Mouse (Mus musculus): ENCODE data around the gene 4922502D21Rik. TPM values are rescaled to one million over a fixed set of nuclear protein-coding genes. Genes with fewer than 3 reads are reported as not detected.

The 4922502D21Rik gene
- polyA plus RNA-seq, 1 experiment from 2014 or later, result not detected

DNA sequence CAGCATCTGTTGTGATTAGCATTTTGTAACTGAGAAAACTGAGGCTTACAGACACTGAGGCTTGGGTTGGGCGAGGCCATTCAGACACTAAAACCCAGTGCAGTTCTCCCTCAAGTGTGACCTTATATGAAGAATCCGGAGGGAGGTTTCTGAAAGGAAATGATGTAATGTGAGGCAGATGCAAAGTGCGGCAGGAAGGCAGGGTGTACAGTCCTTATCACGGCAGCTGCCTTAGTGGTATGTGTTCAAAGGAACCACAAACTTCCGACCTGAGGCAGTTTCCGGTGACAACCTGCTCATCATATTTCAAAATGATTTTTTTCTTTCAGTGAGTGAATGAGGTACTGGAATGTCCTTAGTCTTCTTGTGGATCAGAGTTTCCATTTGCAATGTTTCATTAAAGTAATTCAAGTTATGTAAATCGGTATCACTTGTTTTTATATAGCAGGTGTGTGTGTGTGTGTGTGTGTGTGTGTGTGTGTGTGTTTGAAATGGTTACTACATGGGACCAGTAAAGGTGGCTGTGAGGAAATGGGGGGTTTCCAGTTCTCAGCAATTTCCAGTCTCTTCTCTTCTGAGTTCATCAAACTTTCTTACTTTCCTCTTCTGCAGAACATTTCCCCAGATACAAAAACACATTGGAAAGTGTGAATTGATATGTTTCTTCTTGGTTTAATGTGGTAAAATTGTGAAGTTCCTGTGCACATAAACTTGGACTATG lies 47.1 kb downstream of the 4922502D21Rik start:
- Histone ChIP-seq H3K27me3 (no peaks in the 10 kb centered on the region), H3K27ac (replicated peaks) (no peak overlapping the region), H3K4me2 (no peak overlapping the region), H3K36me3 (no peaks in the 10 kb centered on the region), H3K4me3 (no peak overlapping the region), H3K4me1 (replicated peaks) (no peaks in the 10 kb centered on the region), H3K9me3 (no peaks in the 10 kb centered on the region), H3K9ac (no peak overlapping the region)
- 88% methylated on average over 7 of the region's 7 CpGs for WGBS
- no peak for ATAC-seq (ENCODE audit: low FRiP score, low read depth)

DNA sequence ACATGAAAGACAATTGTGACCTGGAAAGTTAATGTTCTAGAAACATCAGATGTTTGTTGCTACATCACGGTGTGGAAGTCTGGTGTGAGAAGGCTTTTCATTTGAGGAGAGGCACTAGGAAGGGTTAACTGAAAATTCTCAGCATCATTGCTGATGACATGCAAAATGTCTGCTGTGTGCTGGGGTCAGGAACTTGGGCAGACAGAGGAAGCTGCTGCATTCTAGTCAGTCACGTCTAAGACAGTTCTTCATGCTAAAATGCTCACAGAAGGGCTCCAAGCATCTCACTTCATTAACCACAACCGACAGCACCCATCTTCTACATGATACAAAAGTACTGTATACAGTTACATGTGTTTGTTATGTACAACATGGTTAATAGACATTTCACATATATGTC lies 48.3 kb downstream of the 4922502D21Rik start:
- H3K9me3 ChIP-seq, result no peaks in the 10 kb centered on the region
- H3K27me3 ChIP-seq, result no peaks in the 10 kb centered on the region
- 72% methylated on average over 3 of the region's 3 CpGs for WGBS
- no peak overlapping the region for H3K4me2 ChIP-seq
- H3K36me3 ChIP-seq, result no peaks in the 10 kb centered on the region
- no peaks in the 10 kb centered on the region for H3K4me1 ChIP-seq (replicated peaks)
- H3K4me3 ChIP-seq, result no peak overlapping the region
- H3K9ac ChIP-seq, result no peak overlapping the region
- H3K27ac ChIP-seq (replicated peaks), result no peak overlapping the region
- no peak for ATAC-seq (ENCODE audit: low FRiP score, low read depth)

DNA sequence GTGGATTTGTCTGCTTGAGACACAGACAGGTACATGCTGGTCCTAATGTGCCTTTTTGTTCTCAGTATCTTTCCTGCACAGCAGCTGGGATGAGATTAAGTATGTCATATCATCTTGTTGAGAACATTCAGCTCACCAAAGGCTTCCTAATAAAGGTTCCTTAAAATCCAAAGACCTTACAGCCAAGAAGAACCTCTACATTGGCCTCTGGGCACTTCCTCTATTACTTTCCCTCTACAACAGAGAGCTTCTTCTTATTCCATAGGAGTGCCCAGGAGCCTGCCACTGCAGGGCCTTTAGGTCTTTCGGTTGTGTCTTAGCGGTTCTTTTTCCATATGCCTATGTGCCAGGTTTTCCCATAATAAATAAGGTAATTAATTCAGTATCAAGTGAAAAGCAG lies 55.1 kb downstream of the 4922502D21Rik start:
- Histone ChIP-seq H3K27ac (replicated peaks) (no peak overlapping the region), H3K36me3 (no peaks in the 10 kb centered on the region), H3K4me2 (no peak overlapping the region), H3K4me3 (no peak overlapping the region), H3K9ac (no peak overlapping the region), H3K27me3 (no peaks in the 10 kb centered on the region), H3K9me3 (no peaks in the 10 kb centered on the region), H3K4me1 (replicated peaks) (no peaks in the 10 kb centered on the region)
- 94% methylated on average over 2 of the region's 2 CpGs for WGBS
- ATAC-seq (ENCODE audit: low FRiP score, low read depth), result no peak

GRCm38 (mm10) chr6:129275624-129276203 lies 55.9 kb downstream of the 4922502D21Rik start:
- Histone ChIP-seq H3K4me1 (replicated peaks) (no peaks in the 10 kb centered on the region), H3K27ac (replicated peaks) (no peak overlapping the region), H3K27me3 (no peaks in the 10 kb centered on the region), H3K9me3 (no peaks in the 10 kb centered on the region), H3K4me3 (no peak overlapping the region), H3K4me2 (no peak overlapping the region), H3K9ac (no peak overlapping the region), H3K36me3 (no peaks in the 10 kb centered on the region)
- no peak for ATAC-seq (ENCODE audit: low FRiP score, low read depth)
- 74% methylated on average over 3 of the region's 3 CpGs for WGBS

GRCm38 (mm10) chr6:129275220-129275619 lies 56.4 kb downstream of the 4922502D21Rik start, which contains the start of gene Cd69:
Cd69 (minus strand) TSS chr6:129275436.
- Histone ChIP-seq H3K4me2 (no peak within 1 kb of the TSS), H3K36me3 (no peaks in the 10 kb centered on the region), H3K27me3 (no peaks in the 10 kb centered on the region), H3K9ac (no peak within 1 kb of the TSS), H3K27ac (replicated peaks) (no peak within 1 kb of the TSS), H3K9me3 (no peaks in the 10 kb centered on the region), H3K4me1 (replicated peaks) (no peaks in the 10 kb centered on the region), H3K4me3 (no peak within 1 kb of the TSS)
- ATAC-seq (ENCODE audit: low FRiP score, low read depth), result no peak
- 81% methylated on average over 9 of the region's 9 CpGs for WGBS

DNA sequence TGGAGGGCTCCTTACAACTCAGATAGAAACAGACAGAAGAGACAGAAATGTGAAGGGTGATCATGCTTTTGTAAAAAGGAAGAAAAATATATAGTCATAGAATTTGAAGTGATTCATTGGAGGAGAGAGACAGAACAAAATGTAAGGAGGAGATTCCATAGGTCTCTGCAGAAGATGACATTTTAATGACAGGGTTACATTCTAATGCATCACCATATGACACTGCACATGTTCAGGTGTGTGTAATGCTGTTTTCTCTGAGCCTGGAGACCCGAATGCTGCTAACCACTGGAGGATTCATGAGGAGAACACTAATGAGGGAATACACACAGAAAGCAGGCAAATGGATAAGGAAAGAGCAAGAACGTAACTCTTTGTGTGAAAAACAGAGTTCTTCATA lies 57.1 kb downstream of the 4922502D21Rik start:
- Histone ChIP-seq H3K9ac (no peak overlapping the region), H3K4me2 (no peak overlapping the region)

GRCm38 (mm10) chr6:129273662-129274061 lies 57.9 kb downstream of the 4922502D21Rik start:
- no peaks in the 10 kb centered on the region for H3K9me3 ChIP-seq
- no peaks in the 10 kb centered on the region for H3K4me1 ChIP-seq (replicated peaks)
- H3K36me3 ChIP-seq, result no peaks in the 10 kb centered on the region
- no peak overlapping the region for H3K4me2 ChIP-seq
- no peak overlapping the region for H3K27ac ChIP-seq (replicated peaks)
- H3K9ac ChIP-seq, result no peak overlapping the region
- 85% methylated on average over 3 of the region's 3 CpGs for WGBS
- H3K27me3 ChIP-seq, result no peaks in the 10 kb centered on the region
- no peak for ATAC-seq (ENCODE audit: low FRiP score, low read depth)
- no peak overlapping the region for H3K4me3 ChIP-seq

More for the DNA sequence above, 57.1 kb downstream of the 4922502D21Rik start:
- WGBS, result 78% methylated on average over 2 of the region's 2 CpGs
- H3K4me1 ChIP-seq (replicated peaks), result no peaks in the 10 kb centered on the region
- no peaks in the 10 kb centered on the region for H3K36me3 ChIP-seq
- H3K27ac ChIP-seq (replicated peaks), result no peak overlapping the region
- no peaks in the 10 kb centered on the region for H3K9me3 ChIP-seq
- no peak overlapping the region for H3K4me3 ChIP-seq
- H3K27me3 ChIP-seq, result no peaks in the 10 kb centered on the region
- no peak for ATAC-seq (ENCODE audit: low FRiP score, low read depth)

Other genes with a start within 250 kb of the 4922502D21Rik start
- gene Clec2e, start 230.9 kb downstream of the 4922502D21Rik start, polyA plus RNA-seq (2015; fragmentation: Nextera tagmentation; extraction: Ambion mirVana), result not detected in 2 replicates
- 0.12 and 0.13 TPM in 2 replicates for gene Clec2d, start 151.2 kb downstream of the 4922502D21Rik start, polyA plus RNA-seq (2015; fragmentation: Nextera tagmentation; extraction: Ambion mirVana)
- not detected in 2 replicates for gene Cd69, start 56.4 kb downstream of the 4922502D21Rik start, polyA plus RNA-seq (2015; fragmentation: Nextera tagmentation; extraction: Ambion mirVana)
- gene Clec12a, start 10.9 kb upstream of the 4922502D21Rik start, polyA plus RNA-seq (2015; fragmentation: Nextera tagmentation; extraction: Ambion mirVana), result 0.32 and 0.46 TPM in 2 replicates
- gene Clec12b, start 54.1 kb upstream of the 4922502D21Rik start, polyA plus RNA-seq (2015; fragmentation: Nextera tagmentation; extraction: Ambion mirVana), result 0.26 and 0.71 TPM in 2 replicates
- 1.0 and 1.2 TPM in 2 replicates for gene Clec1b, start 65.5 kb upstream of the 4922502D21Rik start, polyA plus RNA-seq (2015; fragmentation: Nextera tagmentation; extraction: Ambion mirVana)
- gene Clec9a, start 77.1 kb upstream of the 4922502D21Rik start, polyA plus RNA-seq (2015; fragmentation: Nextera tagmentation; extraction: Ambion mirVana), result 0.13 and 0.16 TPM in 2 replicates
- gene Clec1a, start 120.2 kb upstream of the 4922502D21Rik start, polyA plus RNA-seq (2015; fragmentation: Nextera tagmentation; extraction: Ambion mirVana), result 1.9 and 2.2 TPM in 2 replicates
- not detected in 2 replicates for gene Olr1, start 175.4 kb upstream of the 4922502D21Rik start, polyA plus RNA-seq (2015; fragmentation: Nextera tagmentation; extraction: Ambion mirVana)
- not detected in 2 replicates for gene Tmem52b, start 180.8 kb upstream of the 4922502D21Rik start, polyA plus RNA-seq (2015; fragmentation: Nextera tagmentation; extraction: Ambion mirVana)
- gene Gabarapl1, start 201.4 kb upstream of the 4922502D21Rik start, polyA plus RNA-seq (2015; fragmentation: Nextera tagmentation; extraction: Ambion mirVana), result 209 and 213 TPM in 2 replicates
- 0.16 TPM in 1 of 2 replicates, not detected in the other for gene Klre1, start 246.1 kb upstream of the 4922502D21Rik start, polyA plus RNA-seq (2015; fragmentation: Nextera tagmentation; extraction: Ambion mirVana)